33 mouse cellular contexts compared by ENCODE assay signal in genomic region chr7:34159167-34159566, GRCm38 (mm10). TPM values are rescaled to one million over a fixed set of nuclear protein-coding genes. Genes with fewer than 3 reads are reported as not detected.
DNase-seq lines count a peak whose midpoint lies in the region; ATAC-seq and TF ChIP-seq lines count a peak whose summit lies in the region.
"Had no signal": no experiment of that assay in that cellular context is flagged by ENCODE, and none has a peak within 500 bp of the region (broad histone marks: within the 10 kb centered on the region; RNA-seq: fewer than 3 reads in every experiment).

No protein-coding gene starts in this region.

- no peak overlapping the region for H3K27ac ChIP-seq in intestine, postnatal 0 days (ENCODE audit: low read depth, low read length)
- H3K27ac ChIP-seq in intestine, embryonic 16.5 days (ENCODE audit: low read length) = no peak overlapping the region
- H3K27ac ChIP-seq in lung, embryonic 14.5 days (ENCODE audit: low read depth) = no peak overlapping the region
- no peak overlapping the region for H3K27ac ChIP-seq in MEL (ENCODE audit: control insufficient read depth, low read depth, low read length)
- H3K27ac ChIP-seq: embryonic facial prominence, embryonic 13.5 days; forebrain, embryonic 10.5 days; hindbrain, embryonic 14.5 days; kidney, postnatal 0 days; limb, embryonic 12.5 days; stomach, embryonic 15.5 days had no signal

- H3K27me3 ChIP-seq in intestine, postnatal 0 days (replicated peaks; ENCODE audit: control insufficient read depth, insufficient read depth, low read length) = no peaks in the 10 kb centered on the region
- H3K27me3 ChIP-seq in intestine, embryonic 16.5 days (replicated peaks; ENCODE audit: control insufficient read depth, insufficient read depth, low read length) = no peaks in the 10 kb centered on the region
- no peaks in the 10 kb centered on the region for H3K27me3 ChIP-seq in lung, embryonic 14.5 days (ENCODE audit: insufficient read depth, low read length)
- H3K27me3 ChIP-seq in MEL (ENCODE audit: control insufficient read depth in 1 of 2, insufficient read depth in 2 of 2, low read length in 2 of 2) = no peaks in the 10 kb centered on the region
- H3K27me3 ChIP-seq: CH12.LX; embryonic facial prominence, embryonic 13.5 days; heart, embryonic 12.5 days; limb, embryonic 12.5 days; stomach, embryonic 15.5 days had no signal

- H3K9me3 ChIP-seq in intestine, postnatal 0 days (ENCODE audit: control insufficient read depth) = no peaks in the 10 kb centered on the region
- no peaks in the 10 kb centered on the region for H3K9me3 ChIP-seq in intestine, embryonic 16.5 days (ENCODE audit: control insufficient read depth, low read length)
- H3K9me3 ChIP-seq in lung, embryonic 14.5 days (ENCODE audit: low read depth, low read length) = no peaks in the 10 kb centered on the region
- H3K9me3 ChIP-seq in MEL (replicated peaks; ENCODE audit: insufficient read depth, low read length) = no peaks in the 10 kb centered on the region
- H3K9me3 ChIP-seq: embryonic facial prominence, embryonic 13.5 days; forebrain, embryonic 10.5 days; heart, embryonic 12.5 days; limb, embryonic 12.5 days; stomach, embryonic 15.5 days had no signal

- no peak overlapping the region for H3K4me3 ChIP-seq in intestine, postnatal 0 days (ENCODE audit: low read depth, low read length)
- no peak overlapping the region for H3K4me3 ChIP-seq in intestine, embryonic 16.5 days (ENCODE audit: low read length)
- H3K4me3 ChIP-seq in lung, embryonic 14.5 days (ENCODE audit: low read depth, low read length) = no peak overlapping the region
- H3K4me3 ChIP-seq in MEL (ENCODE audit: control insufficient read depth in 1 of 2, insufficient read depth in 1 of 2, low read depth in 2 of 2, low read length in 2 of 2) = no peak overlapping the region
- H3K4me3 ChIP-seq: embryonic facial prominence, embryonic 13.5 days; forebrain, embryonic 10.5 days; heart, embryonic 12.5 days; limb, embryonic 12.5 days; stomach, embryonic 15.5 days had no signal

- TF ChIP-seq RAD21 in MEL (IDR thresholded peaks at IDR 0.05; ENCODE audit: low read depth, low read length) = no peak

- no peak for TF ChIP-seq EP300 in MEL (IDR thresholded peaks at IDR 0.05; ENCODE audit: low read depth in 1 of 2, low read length in 2 of 2)

- H3K4me1 ChIP-seq in intestine, postnatal 0 days (replicated peaks; ENCODE audit: control insufficient read depth, insufficient read depth, low read length) = no peaks in the 10 kb centered on the region
- no peaks in the 10 kb centered on the region for H3K4me1 ChIP-seq in intestine, embryonic 16.5 days (ENCODE audit: control insufficient read depth, insufficient read depth, low read length)
- no peaks in the 10 kb centered on the region for H3K4me1 ChIP-seq in lung, embryonic 14.5 days (ENCODE audit: insufficient read depth)
- no peaks in the 10 kb centered on the region for H3K4me1 ChIP-seq in MEL (ENCODE audit: control insufficient read depth in 1 of 2, insufficient read depth in 2 of 2, low read length in 2 of 2)
- H3K4me1 ChIP-seq: embryonic facial prominence, embryonic 13.5 days; forebrain, embryonic 10.5 days; heart, embryonic 12.5 days; limb, embryonic 12.5 days; stomach, embryonic 15.5 days had no signal

- peak; percentile 38; the same call in 1 of the 2 replicates for TF ChIP-seq CTCF in intestine, postnatal 0 days (IDR thresholded peaks at IDR 0.05; ENCODE audit: low read depth)
- peak; percentile 19; the same call in 1 of the 2 replicates for TF ChIP-seq CTCF in lung, embryonic 14.5 days (IDR thresholded peaks at IDR 0.05; ENCODE audit: low read depth)
- TF ChIP-seq CTCF in MEL (IDR thresholded peaks at IDR 0.05 in 2 of 3, conservative IDR thresholded peaks at IDR 0.05 in 1 of 3; ENCODE audit: control insufficient read depth in 1 of 3, insufficient read depth in 1 of 3, low read depth in 2 of 3, low read length in 3 of 3, poor library complexity in 1 of 3, severe bottlenecking in 1 of 3) = peak; percentile 21 to 39 (median 22); a peak in 3 of 6 replicates

- no peak for DNase-seq in lung, embryonic 14.5 days
- no peak for DNase-seq in lung, postnatal 25 days (ENCODE audit: low spot score)
- peak; percentile 33 for DNase-seq in MEL (ENCODE audit: low read depth, low spot score)
- DNase-seq in heart, adult 18-20 months = no peak
- DNase-seq: adrenal gland, adult 8-10 months; cerebellum, adult 11-12 months; cerebellum, postnatal 10 days; gastrocnemius, postnatal 14 days; heart, adult 11 months; kidney, adult 18-20 months; kidney, postnatal 4 days; layer of hippocampus, adult 9-11 months; lung, postnatal 10 days; right cerebral cortex, postnatal 25 days; thymus, postnatal 25 days had no signal

- 92% methylated on average over 3 of the region's 3 CpGs for WGBS in intestine, postnatal 0 days
- 91% methylated on average over 3 of the region's 3 CpGs for WGBS in intestine, embryonic 16.5 days
- WGBS in lung, embryonic 14.5 days = 90% methylated on average over 3 of the region's 3 CpGs

- peaks cover 82% of the 10 kb centered on the region for H3K36me3 ChIP-seq in intestine, postnatal 0 days (ENCODE audit: control insufficient read depth, insufficient read depth)
- H3K36me3 ChIP-seq in intestine, embryonic 16.5 days (ENCODE audit: control insufficient read depth, insufficient read depth, low read length) = peaks cover 34% of the 10 kb centered on the region
- peaks cover 95% of the 10 kb centered on the region for H3K36me3 ChIP-seq in lung, embryonic 14.5 days (ENCODE audit: insufficient read depth)
- H3K36me3 ChIP-seq in MEL (ENCODE audit: control insufficient read depth in 1 of 2, insufficient read depth in 2 of 2, low read length in 2 of 2) = peaks cover 0 to 47% of the 10 kb centered on the region in 2 experiments; a peak in 2 of 4 replicates

- TF ChIP-seq POLR2A in MEL (IDR thresholded peaks at IDR 0.05; ENCODE audit: control insufficient read depth in 1 of 2, insufficient read depth in 1 of 2, low read depth in 1 of 2, low read length in 2 of 2, poor library complexity in 1 of 2) = no peak

- no peak overlapping the region for H3K4me2 ChIP-seq in intestine, postnatal 0 days (replicated peaks; ENCODE audit: low read depth)
- H3K4me2 ChIP-seq in intestine, embryonic 16.5 days (ENCODE audit: low read depth, low read length) = no peak overlapping the region
- no peak overlapping the region for H3K4me2 ChIP-seq in lung, embryonic 14.5 days
- H3K4me2 ChIP-seq: embryonic facial prominence, embryonic 13.5 days; heart, embryonic 12.5 days; hindbrain, embryonic 14.5 days; limb, embryonic 12.5 days; liver, embryonic 11.5 days; midbrain, embryonic 11.5 days; stomach, embryonic 15.5 days had no signal

- no peak overlapping the region for H3K9ac ChIP-seq in intestine, postnatal 0 days (ENCODE audit: low read depth, low read length)
- H3K9ac ChIP-seq in intestine, embryonic 16.5 days (ENCODE audit: low read depth, low read length) = no peak overlapping the region
- no peak overlapping the region for H3K9ac ChIP-seq in lung, embryonic 14.5 days
- H3K9ac ChIP-seq in MEL (ENCODE audit: control insufficient read depth, low read depth, low read length, poor library complexity, severe bottlenecking) = no peak overlapping the region
- H3K9ac ChIP-seq: embryonic facial prominence, embryonic 13.5 days; heart, embryonic 12.5 days; hindbrain, embryonic 14.5 days; limb, embryonic 12.5 days; stomach, embryonic 15.5 days had no signal

- ATAC-seq in intestine, postnatal 0 days = no peak
- no peak for ATAC-seq in intestine, embryonic 16.5 days
- ATAC-seq in lung, embryonic 14.5 days (ENCODE audit: insufficient read depth) = no peak
- no peak for ATAC-seq in megakaryocyte, adult 5-6 weeks (ENCODE audit: poor library complexity, severe bottlenecking)
- ATAC-seq: activated CD4-positive, CD25-positive, alpha-beta regulatory T cell, adult 4 months; forebrain, embryonic 16.5 days; midbrain, embryonic 16.5 days had no signal

- peaks cover 4% of the 10 kb centered on the region; the same call in 1 of the 2 replicates for H3K79me2 ChIP-seq in MEL (ENCODE audit: control insufficient read depth, insufficient read depth, low read length, poor library complexity)

TF ChIP-seq in MEL, 35 proteins besides CTCF, POLR2A, EP300 and RAD21 (continues in another document):
- TF ChIP-seq SIN3A (IDR thresholded peaks at IDR 0.05; ENCODE audit: low read length) = no peak
- TF ChIP-seq ELF1 (IDR thresholded peaks at IDR 0.05; ENCODE audit: low read depth, low read length) = no peak

RNA-seq across cellular contexts. Expression of gene Uba2, which starts 10.2 kb away (rescaled TPM):
- 50.2 and 50.8 TPM in 2 replicates for polyA plus RNA-seq in intestine, postnatal 0 days (2015; fragmentation: Nextera tagmentation; extraction: Ambion mirVana)
- polyA plus RNA-seq in intestine, embryonic 16.5 days (2015; fragmentation: Nextera tagmentation; extraction: Ambion mirVana) = 126 and 144 TPM in 2 replicates
- 229 and 231 TPM in 2 replicates for polyA plus RNA-seq in lung, embryonic 14.5 days (2014; fragmentation: Nextera tagmentation; extraction: Ambion mirVana)
- total RNA-seq in MEL (2012; rRNA removed) = 207 and 210 TPM in 2 replicates
- 100 to 1,000 TPM in 1 of 2 experiments, not detected in 1; 201 TPM for polyA plus RNA-seq in MEL (2012; ENCODE audit: insufficient read depth in 1 of 2, insufficient read length in 2 of 2, low read depth in 1 of 2, low replicate concordance in 2 of 2, missing spikeins in 1 of 2)
- 10 to 100 TPM; 27.2 to 33.3 TPM for total RNA-seq in heart, adult 18-20 months (2021)
- 111 and 115 TPM in 2 replicates for total RNA-seq in megakaryocyte, adult 5-6 weeks (2015)
- 121 and 126 TPM in 2 replicates for total RNA-seq in megakaryocyte, adult 5-6 weeks (2017)

RNA-seq across cellular contexts. Expression of gene Wtip, which starts 26.1 kb away (rescaled TPM):
- 3.2 TPM in 2 replicates for polyA plus RNA-seq in intestine, postnatal 0 days (2015; fragmentation: Nextera tagmentation; extraction: Ambion mirVana)
- polyA plus RNA-seq in intestine, embryonic 16.5 days (2015; fragmentation: Nextera tagmentation; extraction: Ambion mirVana) = 3.2 and 3.4 TPM in 2 replicates
- polyA plus RNA-seq in lung, embryonic 14.5 days (2014; fragmentation: Nextera tagmentation; extraction: Ambion mirVana) = 7.1 and 10.1 TPM in 2 replicates
- total RNA-seq in MEL (2012; rRNA removed) = not detected in 2 replicates
- polyA plus RNA-seq in MEL (2012; ENCODE audit: insufficient read depth in 1 of 2, insufficient read length in 2 of 2, low read depth in 1 of 2, low replicate concordance in 2 of 2, missing spikeins in 1 of 2) = not detected
- 10 to 100 TPM in 1 of 2 experiments, 1 to 10 TPM in 1; 7.0 to 10.8 TPM for total RNA-seq in heart, adult 18-20 months (2021)
- 0.09 and 0.14 TPM in 2 replicates for total RNA-seq in megakaryocyte, adult 5-6 weeks (2015)
- total RNA-seq in megakaryocyte, adult 5-6 weeks (2017) = 0.33 TPM in 1 of 2 replicates, not detected in the other
- total RNA-seq: CH12.LX; common myeloid progenitor, adult 5-6 weeks; neutrophil, adult 5-6 weeks had no signal
- polyA plus RNA-seq: activated CD4-positive, CD25-positive, alpha-beta regulatory T cell, adult 4 months had no signal

RNA-seq across cellular contexts. Expression of gene Pdcd2l, which starts 37.3 kb away (rescaled TPM):
- polyA plus RNA-seq in intestine, postnatal 0 days (2015; fragmentation: Nextera tagmentation; extraction: Ambion mirVana) = 26.3 and 26.7 TPM in 2 replicates
- 50.6 and 63.3 TPM in 2 replicates for polyA plus RNA-seq in intestine, embryonic 16.5 days (2015; fragmentation: Nextera tagmentation; extraction: Ambion mirVana)
- 53.7 and 54.1 TPM in 2 replicates for polyA plus RNA-seq in lung, embryonic 14.5 days (2014; fragmentation: Nextera tagmentation; extraction: Ambion mirVana)
- total RNA-seq in MEL (2012; rRNA removed) = 25.7 and 29.5 TPM in 2 replicates
- polyA plus RNA-seq in MEL (2012; ENCODE audit: insufficient read depth in 1 of 2, insufficient read length in 2 of 2, low read depth in 1 of 2, low replicate concordance in 2 of 2, missing spikeins in 1 of 2) = 10 to 100 TPM in 1 of 2 experiments, not detected in 1; 26.6 TPM
- 10 to 100 TPM; 18.7 to 23.5 TPM for total RNA-seq in heart, adult 18-20 months (2021)
- total RNA-seq in megakaryocyte, adult 5-6 weeks (2015) = 26.1 and 30.6 TPM in 2 replicates
- 33.9 and 37.0 TPM in 2 replicates for total RNA-seq in megakaryocyte, adult 5-6 weeks (2017)
